Mouse (Mus musculus) heart, embryonic 16.5 days (tissue): ENCODE data around the gene B630019K06Rik. TPM values are rescaled to one million over a fixed set of nuclear protein-coding genes. Genes with fewer than 3 reads are reported as not detected.
A peak's percentile ranks its signal among the peaks of the same experiment; 100 is the strongest.
"Not testable (repeated sequence)": the region's sequence is repeated elsewhere in the genome, so short reads cannot be mapped to it uniquely, and the experiment has no call there.

ENCODE experiments used
- ATAC-seq: fragments of 200-750 bp; cut with Nextera tagmentation; replicated peaks from 2 replicates; pipeline ENCODE4 v1.8.0; 2017; ENCODE audit warnings: moderate number of reproducible peaks; ENCODE audit not compliant: insufficient read depth, low FRiP score; ENCODE audit errors: extremely low read depth
- H3K27ac ChIP-seq: fragments of 300-500 bp; sonication (generic); 2 replicates; pipeline ENCODE4 v1.5.1; 2014; ENCODE audit warnings: mild to moderate bottlenecking, low read length, control low read depth, moderate library complexity
- H3K27me3 ChIP-seq: fragments of 300-500 bp; sonication (generic); 2 replicates; pipeline ENCODE4 v1.6.1; 2014; ENCODE audit warnings: low read length, mixed read lengths; ENCODE audit not compliant: control insufficient read depth, insufficient read depth
- H3K36me3 ChIP-seq: fragments of 300-500 bp; sonication (generic); 2 replicates; pipeline ENCODE4 v1.6.1; 2014; ENCODE audit not compliant: control insufficient read depth, insufficient read depth
- H3K4me1 ChIP-seq: fragments of 300-500 bp; sonication (generic); 2 replicates; pipeline ENCODE4 v1.6.1; 2014; ENCODE audit warnings: low read length, mixed read lengths; ENCODE audit not compliant: control insufficient read depth, insufficient read depth
- H3K4me2 ChIP-seq: fragments of 300-500 bp; sonication (generic); 2 replicates; pipeline ENCODE4 v1.6.1; 2014; ENCODE audit warnings: low read depth, mild to moderate bottlenecking, control low read depth, low read length
- H3K4me3 ChIP-seq: fragments of 300-500 bp; sonication (generic); 2 replicates; pipeline ENCODE4 v1.5.1; 2014; ENCODE audit warnings: mild to moderate bottlenecking, control low read depth, low read length
- H3K9ac ChIP-seq: fragments of 300-500 bp; sonication (generic); 2 replicates; pipeline ENCODE4 v1.6.1; 2014; ENCODE audit warnings: low read length, control low read depth
- H3K9me3 ChIP-seq: fragments of 300-500 bp; sonication (generic); replicated peaks from 2 replicates; pipeline ENCODE4 v1.6.1; 2016; ENCODE audit warnings: low read length; ENCODE audit not compliant: control insufficient read depth
- WGBS: fragments of 180-500 bp; shearing (Covaris S2); extraction: QIAGEN DNeasy Blood & Tissue Kit; methylation state at CpG from one replicate; pipeline ENCODE4 v1.1.7; 2014; 5-methylcytosine and 5-hydroxymethylcytosine counted together
- polyA plus RNA-seq: library from polyadenylated mRNA; unstranded; fragments of >200 nt; fragmentation: Nextera tagmentation; extraction: Ambion mirVana; gene quantifications from 2 replicates; pipeline ENCODE4 v1.2.1, GENCODE M21; 2015

Gene B630019K06Rik
- 1.0 and 1.4 TPM in 2 replicates for polyA plus RNA-seq

GRCm38 (mm10) chrX:8892343-8893155 lies at the start of gene B630019K06Rik:
B630019K06Rik (plus strand) TSS chrX:8892382.
- peak within 1 kb of the TSS; percentile 75 for H3K9ac ChIP-seq
- WGBS = 14% methylated on average over 53 of the region's 95 CpGs
- no peaks in the 10 kb centered on the region for H3K4me1 ChIP-seq
- H3K27me3 ChIP-seq = no peaks in the 10 kb centered on the region
- peak; percentile 85; the same call in 1 of the 2 replicates for ATAC-seq
- H3K9me3 ChIP-seq = no peaks in the 10 kb centered on the region
- peak within 1 kb of the TSS; percentile 84 for H3K4me2 ChIP-seq
- H3K27ac ChIP-seq = peak within 1 kb of the TSS; percentile 63
- H3K4me3 ChIP-seq = peak within 1 kb of the TSS; percentile 57
- no peaks in the 10 kb centered on the region for H3K36me3 ChIP-seq

DNA sequence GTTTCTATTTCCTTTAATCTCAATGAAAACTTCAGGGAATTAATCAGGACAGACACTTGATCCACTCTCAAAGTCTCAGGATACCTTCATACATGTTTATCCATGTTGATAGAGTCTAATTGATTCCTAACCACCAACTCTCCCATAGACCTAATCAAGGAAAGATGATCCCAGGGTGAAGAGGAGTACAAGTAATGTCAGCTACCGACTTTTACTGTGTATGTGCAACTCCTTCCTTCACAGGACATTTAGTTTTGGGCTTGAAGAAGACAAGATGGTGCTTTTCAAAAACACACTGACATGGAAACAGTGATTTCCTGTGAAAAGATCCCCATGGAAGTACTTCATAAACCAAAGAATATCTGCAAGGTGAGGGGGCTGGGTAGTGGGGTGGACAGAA lies 48.5 kb upstream of the B630019K06Rik start, which contains the start of gene Gm6592:
Gm6592 (plus strand) TSS at position 301 of the 400 bp plus-strand sequence.
- H3K36me3 ChIP-seq = no peaks in the 10 kb centered on the region
- H3K27me3 ChIP-seq = no peaks in the 10 kb centered on the region
- 64% methylated on average over 1 of the region's 1 CpGs for WGBS
- no peak within 1 kb of the TSS for H3K27ac ChIP-seq
- no peak for ATAC-seq
- no peaks in the 10 kb centered on the region; the same call in 1 of the 2 replicates for H3K9me3 ChIP-seq
- no peak within 1 kb of the TSS for H3K4me2 ChIP-seq
- H3K4me3 ChIP-seq = no peak within 1 kb of the TSS
- H3K9ac ChIP-seq = no peak within 1 kb of the TSS
- H3K4me1 ChIP-seq = no peaks in the 10 kb centered on the region

- Histone ChIP-seq H3K27ac (no peak overlapping the region), H3K4me2 (no peak overlapping the region), H3K4me3 (no peak overlapping the region), H3K9me3 (no peaks in the 10 kb centered on the region), H3K36me3 (no peaks in the 10 kb centered on the region), H3K9ac (no peak overlapping the region), H3K27me3 (no peaks in the 10 kb centered on the region), H3K4me1 (no peaks in the 10 kb centered on the region)
- WGBS = 86% methylated on average over 10 of the region's 10 CpGs
- no peak for ATAC-seq
Measured at GRCm38 (mm10) chrX:8852486-8852885, 39.7 kb upstream of the B630019K06Rik start.

GRCm38 (mm10) chrX:8864331-8864730 lies 27.9 kb upstream of the B630019K06Rik start:
- not testable (repeated sequence) for ATAC-seq
- 3% methylated on average over 3 of the region's 3 CpGs for WGBS

DNA sequence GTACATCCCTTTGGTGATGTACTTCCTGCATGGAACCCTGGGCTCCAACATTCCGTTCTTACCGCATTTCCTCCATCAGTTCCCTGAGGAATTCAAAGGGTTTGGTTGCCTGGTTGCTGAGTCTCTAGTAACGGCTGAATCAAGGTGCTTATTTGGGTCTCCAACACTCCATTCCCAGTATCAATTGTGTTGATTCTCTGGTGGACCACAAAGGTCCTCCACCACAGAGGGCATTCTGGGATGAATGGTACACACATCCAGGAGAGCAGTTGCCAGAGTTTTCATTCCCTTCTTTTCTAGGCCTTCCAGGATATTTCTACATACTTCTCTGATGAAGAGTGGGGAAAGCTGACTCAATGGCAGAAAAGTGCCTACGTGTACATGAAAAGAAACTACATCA lies 18.2 kb upstream of the B630019K06Rik start, which contains the start of gene Gm5751:
Gm5751 (plus strand) TSS at position 301 of the 400 bp plus-strand sequence.
- not testable (repeated sequence) for H3K4me3 ChIP-seq, H3K4me1 ChIP-seq, H3K27ac ChIP-seq, H3K4me2 ChIP-seq, H3K9me3 ChIP-seq, ATAC-seq, H3K36me3 ChIP-seq, H3K9ac ChIP-seq, H3K27me3 ChIP-seq
- WGBS = 84% methylated on average over 3 of the region's 4 CpGs

More at GRCm38 (mm10) chrX:8864331-8864730, 27.9 kb upstream of the B630019K06Rik start:
- not testable (repeated sequence) for H3K4me1 ChIP-seq, H3K4me3 ChIP-seq, H3K36me3 ChIP-seq, H3K27me3 ChIP-seq, H3K9me3 ChIP-seq, H3K27ac ChIP-seq, H3K4me2 ChIP-seq, H3K9ac ChIP-seq

DNA sequence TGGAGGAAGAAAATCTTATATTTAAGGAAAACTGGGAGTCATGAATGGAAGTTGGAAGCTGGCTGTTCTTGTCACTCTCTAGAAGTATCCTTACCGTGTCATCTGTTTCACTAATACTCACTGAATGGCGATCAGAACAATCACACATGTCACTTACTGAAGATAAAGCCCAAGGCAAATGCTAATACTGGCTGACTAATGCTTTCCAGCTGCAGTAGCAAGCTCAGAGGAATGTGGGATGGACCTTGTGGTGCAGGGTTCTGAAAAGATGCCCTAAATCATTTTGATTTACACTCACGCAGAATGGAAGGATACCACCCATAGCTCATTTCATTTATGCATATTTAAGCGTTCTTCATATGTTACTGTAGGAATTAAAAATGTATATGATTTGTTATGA lies 7.8 kb upstream of the B630019K06Rik start:
- H3K27me3 ChIP-seq = no peaks in the 10 kb centered on the region
- H3K4me2 ChIP-seq = no peak overlapping the region
- no peak overlapping the region for H3K9ac ChIP-seq
- H3K9me3 ChIP-seq = no peaks in the 10 kb centered on the region
- no peaks in the 10 kb centered on the region for H3K4me1 ChIP-seq
- WGBS = 59% methylated on average over 4 of the region's 4 CpGs
- no peak overlapping the region for H3K4me3 ChIP-seq
- ATAC-seq = no peak
- H3K27ac ChIP-seq = no peak overlapping the region
- no peaks in the 10 kb centered on the region for H3K36me3 ChIP-seq

DNA sequence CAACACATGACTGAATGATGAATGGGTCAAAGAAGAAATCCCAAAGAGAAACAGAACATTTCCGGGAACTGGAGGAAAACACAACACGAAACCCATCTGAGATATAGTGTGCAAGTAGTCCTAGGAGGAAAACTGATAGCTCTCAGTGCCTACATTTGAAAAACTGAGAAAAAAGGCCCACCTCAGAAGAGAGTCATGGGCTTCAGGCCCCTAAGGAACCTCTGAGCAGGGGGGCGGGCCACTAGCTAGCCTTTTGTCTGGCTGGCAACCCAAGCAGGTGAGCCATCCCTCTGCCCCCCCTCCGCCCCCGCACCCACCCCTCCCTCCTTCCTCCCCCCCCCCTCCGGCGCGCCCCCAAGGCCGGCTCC lies 223 bp upstream of the B630019K06Rik start:
- 45% methylated on average over 3 of the region's 9 CpGs for WGBS
- Histone ChIP-seq H3K36me3 (no peaks in the 10 kb centered on the region), H3K27ac (no peak overlapping the region), H3K9me3 (no peaks in the 10 kb centered on the region), H3K9ac (peak overlapping the region; percentile 75; the same call in 1 of the 2 replicates), H3K4me2 (peak overlapping the region; percentile 84), H3K4me3 (peak overlapping the region; percentile 57), H3K4me1 (no peaks in the 10 kb centered on the region), H3K27me3 (no peaks in the 10 kb centered on the region)
- ATAC-seq = no peak

- Histone ChIP-seq H3K9me3 (no peaks in the 10 kb centered on the region), H3K4me2 (peak overlapping the region; percentile 84), H3K4me1 (no peaks in the 10 kb centered on the region), H3K27ac (peak overlapping the region; percentile 63), H3K4me3 (peak overlapping the region; percentile 57), H3K36me3 (no peaks in the 10 kb centered on the region), H3K27me3 (no peaks in the 10 kb centered on the region), H3K9ac (peak overlapping the region; percentile 75)
- 8% methylated on average over 29 of the region's 42 CpGs for WGBS
- peak; percentile 66 for ATAC-seq
Measured at GRCm38 (mm10) chrX:8893182-8893651, 1.0 kb downstream of the B630019K06Rik start.

DNA sequence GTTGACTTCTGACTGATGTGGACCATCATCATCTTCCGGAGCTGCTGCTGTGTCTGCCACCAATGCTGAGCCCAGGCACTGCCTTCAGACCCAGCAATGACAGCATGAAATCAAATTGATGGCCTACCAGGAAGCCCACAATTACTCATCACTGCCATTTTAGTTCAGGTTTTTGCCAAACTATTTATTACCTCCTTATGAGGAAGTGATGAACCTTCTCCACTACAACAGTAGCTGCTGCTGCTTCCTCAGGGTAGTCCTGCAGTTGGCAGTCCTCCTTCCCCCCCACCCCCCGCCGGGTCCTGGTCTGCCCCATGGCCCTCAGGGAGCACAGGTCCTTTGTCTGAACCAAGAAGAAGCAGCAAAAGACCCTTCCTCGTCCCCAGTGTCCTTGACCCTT lies 8.6 kb downstream of the B630019K06Rik start:
- Histone ChIP-seq H3K36me3 (no peaks in the 10 kb centered on the region), H3K4me2 (no peak overlapping the region), H3K4me1 (no peaks in the 10 kb centered on the region), H3K4me3 (no peak overlapping the region), H3K27ac (no peak overlapping the region), H3K27me3 (no peaks in the 10 kb centered on the region), H3K9me3 (no peaks in the 10 kb centered on the region), H3K9ac (no peak overlapping the region)
- WGBS = 65% methylated on average over 4 of the region's 4 CpGs
- no peak for ATAC-seq
